Comparison of ENCODE assay signal across 16 mouse cellular contexts in the genomic region with DNA sequence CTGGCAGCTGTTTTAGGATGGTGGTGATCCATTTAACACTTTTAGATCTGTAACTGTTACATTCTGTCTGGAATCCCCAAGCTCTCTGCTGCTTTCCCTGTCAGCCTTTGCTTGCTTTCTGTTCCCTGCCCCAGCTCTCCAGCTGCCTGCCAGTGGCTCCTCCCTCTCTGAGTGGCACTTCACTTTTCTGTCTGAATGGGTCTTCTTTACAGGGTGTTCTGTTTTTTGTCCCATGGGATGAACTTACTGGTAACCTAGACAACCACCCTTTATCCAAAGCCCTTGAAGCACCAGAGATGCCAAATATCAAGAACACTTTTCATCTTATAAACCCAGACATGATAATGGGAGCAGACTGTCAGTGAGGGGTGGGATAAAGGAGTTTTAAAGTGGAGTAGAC.
DNase-seq lines count a peak whose midpoint lies in the region; ATAC-seq and TF ChIP-seq lines count a peak whose summit lies in the region.
"Had no signal": no experiment of that assay in that cellular context is flagged by ENCODE, and none has a peak within 500 bp of the region (broad histone marks: within the 10 kb centered on the region; RNA-seq: fewer than 3 reads in every experiment).

No protein-coding gene starts in this region.

- H3K4me2 ChIP-seq in hindbrain, embryonic 12.5 days (replicated peaks), result no peak overlapping the region
- H3K4me2 ChIP-seq in hindbrain, embryonic 16.5 days (ENCODE audit: low read length), result no peak overlapping the region
- H3K4me2 ChIP-seq in hindbrain, postnatal 0 days (ENCODE audit: low read depth, low read length), result no peak overlapping the region
- H3K4me2 ChIP-seq in liver, embryonic 12.5 days, result no peak overlapping the region
- no peak overlapping the region for H3K4me2 ChIP-seq in heart, embryonic 12.5 days
- H3K4me2 ChIP-seq: heart, embryonic 15.5 days; kidney, embryonic 15.5 days; liver, embryonic 11.5 days; stomach, embryonic 15.5 days had no signal

- H3K27me3 ChIP-seq in hindbrain, embryonic 12.5 days, result no peaks in the 10 kb centered on the region
- no peaks in the 10 kb centered on the region for H3K27me3 ChIP-seq in hindbrain, embryonic 16.5 days (replicated peaks; ENCODE audit: control insufficient read depth, insufficient read depth, low read length)
- no peaks in the 10 kb centered on the region for H3K27me3 ChIP-seq in hindbrain, postnatal 0 days (ENCODE audit: insufficient read depth, low read length)
- H3K27me3 ChIP-seq in liver, embryonic 12.5 days (replicated peaks), result no peaks in the 10 kb centered on the region
- no peaks in the 10 kb centered on the region for H3K27me3 ChIP-seq in heart, embryonic 12.5 days (replicated peaks)
- H3K27me3 ChIP-seq: heart, embryonic 15.5 days; kidney, embryonic 15.5 days; stomach, embryonic 15.5 days had no signal

- H3K4me1 ChIP-seq in hindbrain, embryonic 12.5 days, result peaks cover 2% of the 10 kb centered on the region; the same call in 1 of the 2 replicates
- H3K4me1 ChIP-seq in hindbrain, embryonic 16.5 days (ENCODE audit: control insufficient read depth, insufficient read depth, low read depth, low read length), result no peaks in the 10 kb centered on the region
- no peaks in the 10 kb centered on the region for H3K4me1 ChIP-seq in hindbrain, postnatal 0 days (ENCODE audit: insufficient read depth, low read length)
- H3K4me1 ChIP-seq in liver, embryonic 12.5 days, result no peaks in the 10 kb centered on the region
- H3K4me1 ChIP-seq in heart, embryonic 12.5 days (replicated peaks), result peaks cover 11% of the 10 kb centered on the region; the same call in 1 of the 2 replicates
- H3K4me1 ChIP-seq: stomach, embryonic 15.5 days had no signal

- peak; percentile 17 for DNase-seq in embryo, embryonic 9.5 days (ENCODE audit: extremely low spot score)
- DNase-seq in hindbrain, postnatal 0 days (ENCODE audit: low spot score), result peak; percentile 49
- peak; percentile 9 for DNase-seq in retina, embryonic 14.5 days (ENCODE audit: low spot score)
- no peak for DNase-seq in right cerebral cortex, adult 2 months (ENCODE audit: low spot score in 2 of 2)
- DNase-seq: adrenal gland, adult 2 months; B cell, adult 2 months; lung, postnatal 36 days; thymus, postnatal 4 days had no signal

- no peak overlapping the region for H3K9ac ChIP-seq in hindbrain, embryonic 12.5 days
- no peak overlapping the region for H3K9ac ChIP-seq in hindbrain, embryonic 16.5 days (ENCODE audit: low read depth, low read length)
- no peak overlapping the region for H3K9ac ChIP-seq in hindbrain, postnatal 0 days (replicated peaks; ENCODE audit: low read length)
- no peak overlapping the region for H3K9ac ChIP-seq in liver, embryonic 12.5 days
- no peak overlapping the region for H3K9ac ChIP-seq in heart, embryonic 12.5 days
- H3K9ac ChIP-seq: heart, embryonic 15.5 days; kidney, embryonic 15.5 days; stomach, embryonic 15.5 days had no signal

- H3K4me3 ChIP-seq in hindbrain, embryonic 12.5 days, result no peak overlapping the region
- H3K4me3 ChIP-seq in hindbrain, embryonic 16.5 days (ENCODE audit: low read length), result no peak overlapping the region
- H3K4me3 ChIP-seq in hindbrain, postnatal 0 days (ENCODE audit: low read length), result no peak overlapping the region
- H3K4me3 ChIP-seq in liver, embryonic 12.5 days, result no peak overlapping the region
- H3K4me3 ChIP-seq in heart, embryonic 12.5 days, result no peak overlapping the region
- H3K4me3 ChIP-seq: heart, embryonic 15.5 days; kidney, embryonic 15.5 days; stomach, embryonic 15.5 days had no signal

- peak; percentile 66 for ATAC-seq in hindbrain, embryonic 12.5 days (ENCODE audit: low FRiP score)
- ATAC-seq in hindbrain, embryonic 16.5 days, result no peak
- ATAC-seq in hindbrain, postnatal 0 days, result peak; percentile 78
- ATAC-seq in liver, embryonic 12.5 days, result no peak
- no peak for ATAC-seq in heart, embryonic 12.5 days (ENCODE audit: insufficient number of reproducible peaks, low FRiP score)

- TF ChIP-seq CTCF in hindbrain, postnatal 0 days (IDR thresholded peaks at IDR 0.05; ENCODE audit: low read depth), result no peak

- H3K9me3 ChIP-seq in hindbrain, embryonic 12.5 days (replicated peaks), result 0 out of 2 replicates have a peak, but pooled peaks cover 4% of the 10 kb centered on the region
- 0 out of 2 replicates have a peak, but pooled peaks cover 2% of the 10 kb centered on the region for H3K9me3 ChIP-seq in hindbrain, embryonic 16.5 days (ENCODE audit: control insufficient read depth, low read length)
- H3K9me3 ChIP-seq in hindbrain, postnatal 0 days (ENCODE audit: low read length), result 0 out of 2 replicates have a peak, but pooled peaks cover 3% of the 10 kb centered on the region
- H3K9me3 ChIP-seq in liver, embryonic 12.5 days (replicated peaks), result no peaks in the 10 kb centered on the region
- H3K9me3 ChIP-seq in heart, embryonic 12.5 days (replicated peaks), result no peaks in the 10 kb centered on the region
- H3K9me3 ChIP-seq: heart, embryonic 15.5 days; kidney, embryonic 15.5 days; stomach, embryonic 15.5 days had no signal

- no peak overlapping the region for H3K27ac ChIP-seq in hindbrain, embryonic 12.5 days
- no peak overlapping the region for H3K27ac ChIP-seq in hindbrain, embryonic 16.5 days (ENCODE audit: low read depth, low read length)
- H3K27ac ChIP-seq in hindbrain, postnatal 0 days, result no peak overlapping the region
- H3K27ac ChIP-seq in liver, embryonic 12.5 days, result no peak overlapping the region
- H3K27ac ChIP-seq in heart, embryonic 12.5 days (ENCODE audit: poor library complexity, severe bottlenecking), result no peak overlapping the region
- H3K27ac ChIP-seq: heart, embryonic 15.5 days; kidney, embryonic 15.5 days; stomach, embryonic 15.5 days had no signal

- no peaks in the 10 kb centered on the region for H3K36me3 ChIP-seq in hindbrain, embryonic 12.5 days
- no peaks in the 10 kb centered on the region for H3K36me3 ChIP-seq in hindbrain, embryonic 16.5 days (ENCODE audit: control insufficient read depth, insufficient read depth, low read length)
- no peaks in the 10 kb centered on the region for H3K36me3 ChIP-seq in hindbrain, postnatal 0 days (ENCODE audit: insufficient read depth, low read length)
- no peaks in the 10 kb centered on the region for H3K36me3 ChIP-seq in liver, embryonic 12.5 days
- no peaks in the 10 kb centered on the region for H3K36me3 ChIP-seq in heart, embryonic 12.5 days
- H3K36me3 ChIP-seq: heart, embryonic 15.5 days; kidney, embryonic 15.5 days; stomach, embryonic 15.5 days had no signal

Comparison
In these comparisons a context has a peak if more than half of its experiments do, and no peak if none do; other contexts are left out.
1. ATAC-seq: peak in hindbrain, embryonic 12.5 days (single experiment) and hindbrain, postnatal 0 days (single experiment); none in hindbrain, embryonic 16.5 days (single experiment), liver, embryonic 12.5 days (single experiment) and heart, embryonic 12.5 days (single experiment).
2. DNase-seq: peak in embryo, embryonic 9.5 days (single experiment), hindbrain, postnatal 0 days (single experiment) and retina, embryonic 14.5 days (single experiment); none in right cerebral cortex, adult 2 months (0 of 2).